Mouse (Mus musculus) limb, embryonic 11.5 days (tissue): ENCODE data around the gene Rb1. TPM values are rescaled to one million over a fixed set of nuclear protein-coding genes. Genes with fewer than 3 reads are reported as not detected.
A peak's percentile ranks its signal among the peaks of the same experiment; 100 is the strongest.

Experiments used
- ATAC-seq: fragments of 200-750 bp; cut with Nextera tagmentation; 2 replicates; pipeline ENCODE4 v1.8.0; 2017; ENCODE audit warnings: low read depth; ENCODE audit not compliant: insufficient number of reproducible peaks, low FRiP score, low TSS enrichment
- DNase-seq: peaks from one replicate; pipeline ENCODE4 v3.0.0-alpha.2; 2015; ENCODE audit warnings: low spot score
- H3K27ac ChIP-seq: fragments of 300-500 bp; sonication (generic); replicated peaks from 2 replicates; pipeline ENCODE4 v1.5.1; 2014; ENCODE audit warnings: low read depth, mild to moderate bottlenecking, low read length
- H3K27me3 ChIP-seq: fragments of 300-500 bp; sonication (generic); 2 replicates; pipeline ENCODE4 v1.6.1; 2014; ENCODE audit warnings: mild to moderate bottlenecking, low read length, mixed read lengths; ENCODE audit not compliant: control insufficient read depth, insufficient read depth
- H3K36me3 ChIP-seq: fragments of 300-500 bp; sonication (generic); 2 replicates; pipeline ENCODE4 v1.6.1; 2014; ENCODE audit warnings: mild to moderate bottlenecking, low read length, moderate library complexity, mixed read lengths; ENCODE audit not compliant: control insufficient read depth, insufficient read depth
- H3K4me1 ChIP-seq: fragments of 300-500 bp; sonication (generic); 2 replicates; pipeline ENCODE4 v1.6.1; 2014; ENCODE audit warnings: low read length, mixed read lengths; ENCODE audit not compliant: control insufficient read depth, insufficient read depth
- H3K4me2 ChIP-seq: fragments of 300-500 bp; sonication (generic); 2 replicates; pipeline ENCODE4 v1.6.1; 2014; ENCODE audit warnings: low read depth, mild to moderate bottlenecking, moderate library complexity; ENCODE audit not compliant: severe bottlenecking
- H3K4me3 ChIP-seq: fragments of 300-500 bp; sonication (generic); 2 replicates; pipeline ENCODE4 v1.5.1; 2014; ENCODE audit warnings: low read depth, low read length
- H3K9ac ChIP-seq: fragments of 300-500 bp; sonication (generic); 2 replicates; pipeline ENCODE4 v1.6.1; 2014; ENCODE audit warnings: mild to moderate bottlenecking, low read length
- H3K9me3 ChIP-seq: fragments of 300-500 bp; sonication (generic); 2 replicates; pipeline ENCODE4 v1.6.1; 2016; ENCODE audit warnings: low read length; ENCODE audit not compliant: control insufficient read depth
- WGBS: fragments of 180-500 bp; shearing (Covaris S2); extraction: QIAGEN DNeasy Blood & Tissue Kit; methylation state at CpG from one replicate; pipeline ENCODE4 v1.1.7; 2014; 5-methylcytosine and 5-hydroxymethylcytosine counted together
- polyA plus RNA-seq: library from polyadenylated mRNA; unstranded; fragments of >200 nt; fragmentation: Nextera tagmentation; extraction: Ambion mirVana; gene quantifications from 2 replicates; pipeline ENCODE4 v1.2.1, GENCODE M21; 2014

The Rb1 gene
- polyA plus RNA-seq, 1 experiment from 2014 or later: 30.4 TPM

DNA sequence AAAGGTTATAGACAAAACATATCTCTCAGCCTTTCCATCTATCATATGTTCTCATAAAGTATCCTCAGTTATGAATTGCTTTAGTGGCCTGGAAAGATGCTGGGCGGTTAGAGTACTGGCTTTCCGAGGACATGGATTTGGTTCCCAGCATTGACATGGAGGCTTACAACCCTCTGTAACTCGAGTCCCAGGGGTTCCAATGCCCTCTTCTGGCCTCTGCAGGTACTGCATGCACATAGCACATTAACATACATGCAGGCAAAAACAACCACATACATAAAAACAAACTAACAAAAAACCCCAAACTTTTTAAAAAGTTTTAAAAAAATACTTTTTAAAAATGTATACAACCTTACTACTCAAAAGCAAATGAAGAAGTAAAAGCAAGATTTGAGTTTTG, 59.5 kb downstream of the Rb1 start:
- 83% methylated on average over 3 of the region's 3 CpGs for WGBS
- Histone ChIP-seq H3K4me3 (no peak overlapping the region), H3K4me2 (no peak overlapping the region), H3K9me3 (peaks cover 2% of the 10 kb centered on the region; the same call in 1 of the 2 replicates), H3K4me1 (no peaks in the 10 kb centered on the region), H3K9ac (no peak overlapping the region), H3K27me3 (no peaks in the 10 kb centered on the region), H3K27ac (no peak overlapping the region), H3K36me3 (peaks cover 2% of the 10 kb centered on the region)
- DNase-seq: no peak
- ATAC-seq: no peak

DNA sequence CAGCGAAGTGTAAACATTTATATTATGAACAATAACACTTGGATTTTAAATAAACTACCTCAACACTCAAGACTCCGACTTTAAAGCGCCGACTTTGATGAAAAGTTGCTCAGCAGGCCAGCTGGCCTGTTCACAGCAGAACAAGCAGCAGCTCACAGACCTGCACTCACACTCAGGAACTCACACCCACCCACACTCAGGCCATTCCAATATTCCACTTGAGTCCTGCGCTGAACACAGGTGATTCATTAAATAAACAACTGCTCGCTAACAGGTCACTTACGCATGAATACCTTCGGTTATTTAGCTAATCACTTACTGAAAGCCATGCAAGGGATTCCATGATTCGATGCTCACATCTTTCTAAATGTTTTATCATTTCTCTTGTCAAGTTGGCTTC, 63.4 kb downstream of the Rb1 start:
- no peak overlapping the region for H3K27ac ChIP-seq
- H3K4me2 ChIP-seq: no peak overlapping the region
- no peak for ATAC-seq
- peaks cover 2% of the 10 kb centered on the region; the same call in 1 of the 2 replicates for H3K36me3 ChIP-seq
- H3K4me3 ChIP-seq: no peak overlapping the region
- peaks cover 2% of the 10 kb centered on the region; the same call in 1 of the 2 replicates for H3K9me3 ChIP-seq
- WGBS: 92% methylated on average over 9 of the region's 9 CpGs
- DNase-seq: no peak
- no peaks in the 10 kb centered on the region for H3K4me1 ChIP-seq
- no peak overlapping the region for H3K9ac ChIP-seq
- no peaks in the 10 kb centered on the region for H3K27me3 ChIP-seq

DNA sequence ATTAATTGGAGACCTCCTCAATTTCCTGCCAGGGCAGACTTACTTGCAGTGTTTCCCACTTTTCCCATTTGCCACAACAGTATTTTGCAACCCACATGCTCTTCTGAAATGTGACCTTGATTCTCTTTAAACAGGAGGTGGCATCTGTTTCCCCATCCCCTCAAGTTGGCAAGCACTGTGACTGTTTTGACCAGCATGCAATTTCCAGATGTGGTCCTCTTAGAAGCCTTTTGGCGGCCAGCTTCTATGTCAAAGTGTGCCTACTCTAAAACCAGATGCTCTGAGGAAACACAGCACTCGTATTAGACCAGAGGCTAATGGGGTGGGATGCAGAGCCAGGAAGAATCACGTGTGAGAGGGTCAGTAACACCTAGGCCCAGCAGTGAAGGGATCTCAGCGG, 67.4 kb downstream of the Rb1 start:
- Histone ChIP-seq H3K4me3 (no peak overlapping the region), H3K36me3 (no peaks in the 10 kb centered on the region), H3K27ac (no peak overlapping the region), H3K4me2 (no peak overlapping the region), H3K4me1 (no peaks in the 10 kb centered on the region), H3K27me3 (no peaks in the 10 kb centered on the region), H3K9me3 (no peaks in the 10 kb centered on the region), H3K9ac (no peak overlapping the region)
- 21% methylated on average over 4 of the region's 4 CpGs for WGBS
- ATAC-seq (peak; percentile 87; the same call in 1 of the 2 replicates), DNase-seq (peak; percentile 42)

DNA sequence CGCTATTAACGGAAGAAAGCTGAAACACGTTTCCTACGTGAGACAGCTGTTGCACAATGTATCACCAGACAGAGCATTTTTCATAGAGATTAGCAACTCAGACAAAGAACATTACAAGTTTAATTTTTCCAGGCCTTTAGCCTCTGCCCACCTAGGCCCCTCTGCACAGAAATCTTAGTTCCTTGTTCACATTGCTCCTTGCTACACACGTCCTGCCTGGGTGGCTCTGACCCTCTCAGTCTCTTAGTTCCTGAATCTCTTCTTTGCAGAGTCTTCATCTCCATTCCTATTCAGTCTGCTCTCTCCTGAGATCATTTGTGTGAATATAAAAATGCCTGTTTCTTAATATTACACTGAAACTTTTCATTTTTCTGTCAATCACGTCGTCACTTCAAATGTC, 68.3 kb downstream of the Rb1 start:
- ATAC-seq (no peak), DNase-seq (no peak)
- Histone ChIP-seq H3K9ac (no peak overlapping the region), H3K27ac (no peak overlapping the region), H3K4me2 (no peak overlapping the region), H3K4me3 (no peak overlapping the region), H3K4me1 (no peaks in the 10 kb centered on the region), H3K36me3 (no peaks in the 10 kb centered on the region), H3K9me3 (no peaks in the 10 kb centered on the region), H3K27me3 (no peaks in the 10 kb centered on the region)
- WGBS: 79% methylated on average over 7 of the region's 7 CpGs

DNA sequence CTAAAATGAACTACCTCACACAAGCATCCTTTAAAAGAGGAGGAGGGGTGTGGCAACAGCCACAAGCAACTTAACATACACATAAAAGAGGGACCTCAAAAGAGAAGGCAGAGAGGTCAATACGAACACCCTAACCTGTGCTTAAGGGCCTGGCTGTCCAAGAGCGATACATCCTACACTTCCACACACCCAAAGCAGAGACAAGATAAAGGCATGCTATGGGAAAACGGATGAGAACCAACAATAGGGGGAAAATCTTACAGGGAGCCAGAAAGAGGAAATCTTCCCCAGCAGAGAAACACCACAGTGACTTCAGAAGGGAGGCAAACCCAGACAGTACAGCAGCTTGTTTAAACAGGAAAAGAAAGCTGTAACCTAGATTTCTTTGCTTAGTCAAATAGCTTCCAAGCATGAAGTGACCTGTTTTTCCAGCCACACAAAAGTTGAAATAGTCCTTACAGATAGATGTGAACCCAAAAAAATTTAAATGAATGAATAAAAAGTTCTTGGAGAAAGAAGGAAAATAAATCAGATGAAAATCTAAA, 70.1 kb downstream of the Rb1 start:
- Histone ChIP-seq H3K9ac (no peak overlapping the region), H3K27ac (no peak overlapping the region), H3K9me3 (no peaks in the 10 kb centered on the region), H3K4me2 (no peak overlapping the region), H3K36me3 (no peaks in the 10 kb centered on the region), H3K4me1 (no peaks in the 10 kb centered on the region), H3K4me3 (no peak overlapping the region), H3K27me3 (no peaks in the 10 kb centered on the region)
- 62% methylated on average over 3 of the region's 3 CpGs for WGBS
- ATAC-seq (no peak), DNase-seq (no peak)

DNA sequence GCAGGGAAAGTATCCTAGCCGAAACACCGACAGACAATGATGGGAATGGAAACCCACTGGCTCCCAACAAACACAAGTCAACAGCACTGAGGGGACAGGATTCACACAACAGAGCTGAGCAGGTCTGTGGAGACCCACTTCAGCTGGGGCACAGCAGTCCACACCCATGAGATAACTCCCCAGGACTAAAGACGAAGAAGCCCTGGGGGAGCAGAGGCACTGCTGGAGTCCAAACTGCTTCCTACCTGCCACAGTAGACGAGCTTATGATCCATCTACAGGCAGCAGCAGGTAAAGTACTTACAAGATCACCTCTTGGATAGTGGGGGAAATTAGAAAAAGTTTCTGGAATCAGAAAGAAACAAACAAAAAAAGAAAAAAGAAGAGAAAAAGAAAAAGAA, 71.2 kb downstream of the Rb1 start:
- WGBS: 82% methylated on average over 4 of the region's 4 CpGs
- Histone ChIP-seq H3K9me3 (no peaks in the 10 kb centered on the region), H3K27ac (no peak overlapping the region), H3K36me3 (no peaks in the 10 kb centered on the region), H3K4me1 (no peaks in the 10 kb centered on the region), H3K9ac (no peak overlapping the region), H3K4me3 (no peak overlapping the region), H3K27me3 (no peaks in the 10 kb centered on the region), H3K4me2 (no peak overlapping the region)
- DNase-seq (no peak), ATAC-seq (no peak)

DNA sequence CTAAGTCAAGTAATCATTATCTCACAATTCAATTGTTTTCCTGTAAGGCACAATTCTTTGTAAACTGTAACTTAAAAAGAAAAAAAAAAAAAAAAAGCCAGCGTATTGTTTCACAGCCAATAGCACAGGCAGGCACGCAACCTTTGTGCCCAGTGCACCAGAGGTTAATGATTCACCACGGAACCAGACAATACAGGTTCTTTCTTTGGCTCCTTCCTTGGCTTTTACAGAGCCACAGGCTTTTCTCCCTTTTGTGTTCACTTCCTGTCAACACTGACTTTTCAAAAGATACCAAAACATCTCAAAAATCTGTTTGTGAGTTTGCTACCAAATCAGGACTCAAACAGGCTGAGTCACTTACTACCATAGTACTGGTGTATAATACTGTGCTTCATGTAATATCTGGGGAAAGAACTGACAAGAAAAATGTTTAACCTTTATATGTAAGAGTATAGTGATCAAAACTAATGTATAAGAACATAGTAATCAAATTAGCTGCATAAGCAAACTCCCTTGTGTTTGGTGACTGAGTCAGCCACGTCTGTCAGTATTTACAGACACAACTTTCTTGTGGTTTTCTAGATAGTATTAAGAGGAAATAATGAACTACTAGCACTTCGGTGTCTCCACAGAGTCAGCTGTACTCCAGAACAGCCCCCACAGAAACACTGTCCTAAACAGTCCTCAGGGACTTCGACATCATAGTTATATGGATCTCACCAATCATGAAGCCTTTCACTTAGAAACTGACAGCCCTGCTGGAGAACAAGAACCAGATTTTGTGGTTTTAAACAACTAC, 72.0 kb downstream of the Rb1 start:
- Histone ChIP-seq H3K4me2 (no peak overlapping the region), H3K4me3 (no peak overlapping the region), H3K9ac (no peak overlapping the region), H3K4me1 (no peaks in the 10 kb centered on the region), H3K27ac (no peak overlapping the region), H3K27me3 (no peaks in the 10 kb centered on the region), H3K9me3 (no peaks in the 10 kb centered on the region), H3K36me3 (no peaks in the 10 kb centered on the region)
- WGBS: 85% methylated on average over 6 of the region's 6 CpGs
- DNase-seq (no peak), ATAC-seq (no peak)

DNA sequence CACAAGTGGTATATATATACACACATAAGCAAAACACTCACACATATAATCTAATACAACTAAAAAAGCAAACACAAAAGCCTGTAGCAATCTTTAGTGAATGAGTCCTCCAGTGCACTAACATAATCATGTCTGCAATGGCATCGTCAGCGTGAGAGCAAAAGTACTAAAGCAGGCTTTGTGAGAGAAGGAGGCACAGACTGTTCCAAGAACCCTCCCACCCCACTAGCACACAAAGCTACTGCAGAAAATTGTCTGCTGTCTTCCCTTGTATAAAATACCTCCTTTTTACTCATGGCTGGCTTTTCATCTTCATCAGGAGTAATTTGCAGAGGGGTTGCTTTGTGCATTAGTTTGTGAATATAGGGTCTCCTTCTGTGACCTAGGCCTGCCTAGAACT, 73.3 kb downstream of the Rb1 start:
- no peaks in the 10 kb centered on the region for H3K36me3 ChIP-seq
- no peak overlapping the region for H3K9ac ChIP-seq
- ATAC-seq (no peak), DNase-seq (no peak)
- no peak overlapping the region for H3K4me3 ChIP-seq
- H3K27me3 ChIP-seq: no peaks in the 10 kb centered on the region
- no peak overlapping the region for H3K27ac ChIP-seq
- H3K9me3 ChIP-seq: no peaks in the 10 kb centered on the region
- no peaks in the 10 kb centered on the region for H3K4me1 ChIP-seq
- no peak overlapping the region for H3K4me2 ChIP-seq
- 93% methylated on average over 2 of the region's 2 CpGs for WGBS
